Mouse (Mus musculus): Measurements from ENCODE around the gene Lin37. TPM values are rescaled to one million over a fixed set of nuclear protein-coding genes. Genes with fewer than 3 reads are reported as not detected.

Lin37 gene
- total RNA-seq, 2 experiments from 2014 or later, result 46.4 to 50.1 TPM

Small RNA genes lying within 50 kb of the gene (microRNA-seq; reads per million reads assigned to microRNA genes)
- 0.63 to 0.90 reads per million in 2 experiments for gene Gm38670
- gene Mir3569, result 1.1 to 1.2 reads per million in 2 experiments

Other genes with a start within 250 kb of the Lin37 start
- gene Syne4, start 245.0 kb downstream of the Lin37 start, total RNA-seq (2021), result 10 to 100 TPM; 10.5 to 12.7 TPM
- gene E130208F15Rik, start 238.1 kb downstream of the Lin37 start, total RNA-seq (2021), result under 1 TPM; 0.28 to 0.40 TPM
- gene Sdhaf1, start 235.9 kb downstream of the Lin37 start, total RNA-seq (2021), result 1 to 10 TPM; 6.6 to 7.4 TPM
- 10 to 100 TPM; 29.3 to 30.7 TPM for gene Lrfn3, start 197.1 kb downstream of the Lin37 start, total RNA-seq (2021)
- gene Tyrobp, start 146.1 kb downstream of the Lin37 start, total RNA-seq (2021), result 10 to 100 TPM; 27.4 to 30.2 TPM
- gene Hcst, start 140.0 kb downstream of the Lin37 start, total RNA-seq (2021), result not detected
- 1 to 10 TPM; 3.1 to 3.4 TPM for gene Nfkbid, start 138.1 kb downstream of the Lin37 start, total RNA-seq (2021)
- 1,000 to 10,000 TPM; 1,244 to 1,325 TPM for gene Aplp1, start 114.3 kb downstream of the Lin37 start, total RNA-seq (2021)
- gene Kirrel2, start 102.1 kb downstream of the Lin37 start, total RNA-seq (2021), result 10 to 100 TPM; 12.3 to 21.0 TPM
- gene Nphs1, start 101.5 kb downstream of the Lin37 start, total RNA-seq (2021), result 1 to 10 TPM; 1.2 TPM
- gene Prodh2, start 66.2 kb downstream of the Lin37 start, total RNA-seq (2021), result under 1 TPM in 1 of 2 experiments, not detected in 1; 0.73 TPM
- gene Arhgap33, start 24.8 kb downstream of the Lin37 start, total RNA-seq (2021), result 100 to 1,000 TPM; 104 to 111 TPM
- 1 to 10 TPM; 3.3 to 3.7 TPM for gene Hspb6, start 7.7 kb downstream of the Lin37 start, total RNA-seq (2021)
- 1 to 10 TPM; 5.7 to 6.9 TPM for gene Proser3, start 7.5 kb downstream of the Lin37 start, total RNA-seq (2021)
- gene U2af1l4, start 3.5 kb upstream of the Lin37 start, total RNA-seq (2021), result 10 to 100 TPM; 69.0 to 72.2 TPM
- 10 to 100 TPM; 10.9 to 11.1 TPM for gene Gm49396, start 3.5 kb upstream of the Lin37 start, total RNA-seq (2021)
- gene Psenen, start 3.8 kb upstream of the Lin37 start, total RNA-seq (2021), result 10 to 100 TPM; 79.8 to 92.4 TPM
- gene Igflr1, start 5.6 kb upstream of the Lin37 start, total RNA-seq (2021), result 1 to 10 TPM; 5.5 to 7.0 TPM
- 10 to 100 TPM; 42.3 to 53.4 TPM for gene Kmt2b, start 28.9 kb upstream of the Lin37 start, total RNA-seq (2021)
- gene Zbtb32, start 39.1 kb upstream of the Lin37 start, total RNA-seq (2021), result not detected
- under 1 TPM in 1 of 2 experiments, not detected in 1; 0.25 TPM for gene Upk1a, start 53.0 kb upstream of the Lin37 start, total RNA-seq (2021)
- gene Cox6b1, start 66.3 kb upstream of the Lin37 start, total RNA-seq (2021), result 100 to 1,000 TPM; 609 to 715 TPM
- gene Etv2, start 76.0 kb upstream of the Lin37 start, total RNA-seq (2021), result not detected
- gene Rbm42, start 90.5 kb upstream of the Lin37 start, total RNA-seq (2021), result 10 to 100 TPM; 72.4 to 76.0 TPM
- 1 to 10 TPM; 4.7 to 5.0 TPM for gene Haus5, start 105.2 kb upstream of the Lin37 start, total RNA-seq (2021)
- gene Pmis2, start 111.8 kb upstream of the Lin37 start, total RNA-seq (2021), result not detected
- not detected for gene 2200002J24Rik, start 139.1 kb upstream of the Lin37 start, total RNA-seq (2021)
- under 1 TPM; 0.35 to 0.70 TPM for gene Atp4a, start 152.4 kb upstream of the Lin37 start, total RNA-seq (2021)
- 100 to 1,000 TPM; 107 to 118 TPM for gene Tmem147, start 169.7 kb upstream of the Lin37 start, total RNA-seq (2021)
- gene Gapdhs, start 183.8 kb upstream of the Lin37 start, total RNA-seq (2021), result not detected
- 1 to 10 TPM; 6.4 to 9.7 TPM for gene Sbsn, start 191.6 kb upstream of the Lin37 start, total RNA-seq (2021)
- gene Dmkn, start 203.9 kb upstream of the Lin37 start, total RNA-seq (2021), result under 1 TPM in 1 of 2 experiments, not detected in 1; 0.91 TPM
- gene Krtdap, start 228.1 kb upstream of the Lin37 start, total RNA-seq (2021), result not detected

All from layer of hippocampus, postnatal 36 days (tissue).